Mouse (Mus musculus): Measurements from ENCODE around the gene Dop1b. TPM values are rescaled to one million over a fixed set of nuclear protein-coding genes. Genes with fewer than 3 reads are reported as not detected.

The Dop1b gene
- polyA plus RNA-seq, 1 experiment from 2014 or later: 12.8 TPM

- H3K9me3 ChIP-seq (replicated peaks): no peaks in the 10 kb centered on the region
- H3K36me3 ChIP-seq: peaks cover 9% of the 10 kb centered on the region; the same call in 1 of the 2 replicates
- H3K4me2 ChIP-seq: peak overlapping the region; percentile 37
- H3K27ac ChIP-seq: 0 out of 2 replicates have a peak overlapping the region, but pooled peaks have one; percentile 7
- H3K9ac ChIP-seq: no peak overlapping the region
- peaks cover 5% of the 10 kb centered on the region; the same call in 1 of the 2 replicates for H3K27me3 ChIP-seq (replicated peaks)
- ATAC-seq: no peak
- 72% methylated on average over 6 of the region's 6 CpGs for WGBS (ENCODE audit: insufficient replicate concordance)
- peaks cover 49% of the 10 kb centered on the region for H3K4me1 ChIP-seq
- H3K4me3 ChIP-seq: no peak overlapping the region
Observed at GRCm38 (mm10) chr16:93715826-93716225, 4.1 kb downstream of the Dop1b start.

- 37% methylated on average over 5 of the region's 5 CpGs for WGBS (ENCODE audit: insufficient replicate concordance)
- Histone ChIP-seq H3K4me3 (no peak overlapping the region), H3K36me3 (peaks cover 9% of the 10 kb centered on the region; the same call in 1 of the 2 replicates), H3K9me3 (replicated peaks) (no peaks in the 10 kb centered on the region), H3K9ac (peak overlapping the region; percentile 29), H3K4me2 (peak overlapping the region; percentile 37), H3K4me1 (peaks cover 49% of the 10 kb centered on the region), H3K27me3 (replicated peaks) (peaks cover 5% of the 10 kb centered on the region; the same call in 1 of the 2 replicates), H3K27ac (peak overlapping the region; percentile 78)
- peak; percentile 81 for ATAC-seq
Observed at GRCm38 (mm10) chr16:93717299-93717703, 5.6 kb downstream of the Dop1b start.

- Histone ChIP-seq H3K27me3 (replicated peaks) (no peaks in the 10 kb centered on the region), H3K27ac (no peak overlapping the region), H3K36me3 (peaks cover 12% of the 10 kb centered on the region; the same call in 1 of the 2 replicates), H3K4me1 (peaks cover 16% of the 10 kb centered on the region), H3K9me3 (replicated peaks) (no peaks in the 10 kb centered on the region), H3K4me3 (no peak overlapping the region), H3K9ac (0 out of 2 replicates have a peak overlapping the region, but pooled peaks have one; percentile 29), H3K4me2 (no peak overlapping the region)
- WGBS (ENCODE audit: insufficient replicate concordance): 56% methylated on average over 5 of the region's 5 CpGs
- no peak for ATAC-seq
Observed at GRCm38 (mm10) chr16:93721771-93722170, 10.1 kb downstream of the Dop1b start.

- Histone ChIP-seq H3K36me3 (peaks cover 10% of the 10 kb centered on the region; the same call in 1 of the 2 replicates), H3K4me1 (peaks cover 9% of the 10 kb centered on the region)
- 62% methylated on average over 2 of the region's 2 CpGs for WGBS (ENCODE audit: insufficient replicate concordance)
Observed at GRCm38 (mm10) chr16:93722476-93722875, 10.8 kb downstream of the Dop1b start.

GRCm38 (mm10) chr16:93725417-93726144 is 13.9 kb downstream of the Dop1b start:
- no peaks in the 10 kb centered on the region for H3K27me3 ChIP-seq (replicated peaks)
- 60% methylated on average over 8 of the region's 8 CpGs for WGBS (ENCODE audit: insufficient replicate concordance)
- no peak overlapping the region for H3K9ac ChIP-seq
- H3K4me2 ChIP-seq: no peak overlapping the region
- peaks cover 20% of the 10 kb centered on the region; the same call in 1 of the 2 replicates for H3K36me3 ChIP-seq
- no peak overlapping the region for H3K4me3 ChIP-seq
- H3K9me3 ChIP-seq (replicated peaks): no peaks in the 10 kb centered on the region
- no peak overlapping the region for H3K27ac ChIP-seq
- no peak for ATAC-seq
- peaks cover 16% of the 10 kb centered on the region for H3K4me1 ChIP-seq

More at GRCm38 (mm10) chr16:93722476-93722875, 10.8 kb downstream of the Dop1b start:
- Histone ChIP-seq H3K9ac (no peak overlapping the region), H3K27ac (no peak overlapping the region), H3K4me2 (no peak overlapping the region), H3K27me3 (replicated peaks) (no peaks in the 10 kb centered on the region), H3K9me3 (replicated peaks) (no peaks in the 10 kb centered on the region), H3K4me3 (no peak overlapping the region)
- no peak for ATAC-seq

- Histone ChIP-seq H3K9ac (no peak overlapping the region), H3K4me3 (no peak overlapping the region), H3K4me2 (no peak overlapping the region), H3K27me3 (replicated peaks) (no peaks in the 10 kb centered on the region), H3K9me3 (replicated peaks) (no peaks in the 10 kb centered on the region), H3K36me3 (peaks cover 20% of the 10 kb centered on the region; the same call in 1 of the 2 replicates), H3K4me1 (peaks cover 18% of the 10 kb centered on the region), H3K27ac (no peak overlapping the region)
- 84% methylated on average over 4 of the region's 4 CpGs for WGBS (ENCODE audit: insufficient replicate concordance)
- 0 out of 2 replicates have a peak, but pooled peaks have one; percentile 23 for ATAC-seq
Observed at GRCm38 (mm10) chr16:93726186-93726585, 14.5 kb downstream of the Dop1b start.

- no peaks in the 10 kb centered on the region for H3K27me3 ChIP-seq (replicated peaks)
- H3K4me3 ChIP-seq: no peak overlapping the region
- H3K9ac ChIP-seq: no peak overlapping the region
- peaks cover 31% of the 10 kb centered on the region for H3K4me1 ChIP-seq
- no peak for ATAC-seq
- H3K27ac ChIP-seq: no peak overlapping the region
- peaks cover 18% of the 10 kb centered on the region; the same call in 1 of the 2 replicates for H3K36me3 ChIP-seq
- H3K4me2 ChIP-seq: no peak overlapping the region
- WGBS (ENCODE audit: insufficient replicate concordance): 65% methylated on average over 9 of the region's 9 CpGs
- H3K9me3 ChIP-seq (replicated peaks): no peaks in the 10 kb centered on the region
Observed at GRCm38 (mm10) chr16:93728676-93729075, 17.0 kb downstream of the Dop1b start.

- WGBS (ENCODE audit: insufficient replicate concordance): 82% methylated on average over 23 of the region's 23 CpGs
- H3K4me1 ChIP-seq: peaks cover 34% of the 10 kb centered on the region
- no peak overlapping the region for H3K9ac ChIP-seq
- no peak for ATAC-seq
- peaks cover 16% of the 10 kb centered on the region; the same call in 1 of the 2 replicates for H3K36me3 ChIP-seq
- no peak overlapping the region for H3K27ac ChIP-seq
- no peaks in the 10 kb centered on the region for H3K9me3 ChIP-seq (replicated peaks)
- no peak overlapping the region for H3K4me3 ChIP-seq
- H3K27me3 ChIP-seq (replicated peaks): no peaks in the 10 kb centered on the region
- H3K4me2 ChIP-seq: no peak overlapping the region
Observed at GRCm38 (mm10) chr16:93729801-93730721, 18.4 kb downstream of the Dop1b start.

- no peak overlapping the region for H3K9ac ChIP-seq
- H3K4me1 ChIP-seq: peaks cover 34% of the 10 kb centered on the region
- no peaks in the 10 kb centered on the region for H3K9me3 ChIP-seq (replicated peaks)
- peaks cover 20% of the 10 kb centered on the region; the same call in 1 of the 2 replicates for H3K36me3 ChIP-seq
- ATAC-seq: no peak
- no peaks in the 10 kb centered on the region for H3K27me3 ChIP-seq (replicated peaks)
- no peak overlapping the region for H3K4me2 ChIP-seq
- WGBS (ENCODE audit: insufficient replicate concordance): 63% methylated on average over 8 of the region's 8 CpGs
- no peak overlapping the region for H3K4me3 ChIP-seq
- H3K27ac ChIP-seq: no peak overlapping the region
Observed at GRCm38 (mm10) chr16:93731310-93731709, 19.6 kb downstream of the Dop1b start.

- ATAC-seq: peak; percentile 39; the same call in 1 of the 2 replicates
- no peaks in the 10 kb centered on the region for H3K27me3 ChIP-seq (replicated peaks)
- WGBS (ENCODE audit: insufficient replicate concordance): 72% methylated on average over 18 of the region's 18 CpGs
Observed at GRCm38 (mm10) chr16:93732875-93733569, 21.3 kb downstream of the Dop1b start.

GRCm38 (mm10) chr16:93739251-93739650 is 27.5 kb downstream of the Dop1b start:
- 85% methylated on average over 11 of the region's 11 CpGs for WGBS (ENCODE audit: insufficient replicate concordance)
- H3K9ac ChIP-seq: no peak overlapping the region
- no peaks in the 10 kb centered on the region for H3K9me3 ChIP-seq (replicated peaks)
- H3K36me3 ChIP-seq: peaks cover 38% of the 10 kb centered on the region
- peaks cover 36% of the 10 kb centered on the region for H3K4me1 ChIP-seq
- no peak overlapping the region for H3K4me3 ChIP-seq
- ATAC-seq: no peak
- H3K4me2 ChIP-seq: no peak overlapping the region
- no peaks in the 10 kb centered on the region for H3K27me3 ChIP-seq (replicated peaks)
- no peak overlapping the region for H3K27ac ChIP-seq

More at GRCm38 (mm10) chr16:93732875-93733569, 21.3 kb downstream of the Dop1b start:
- Histone ChIP-seq H3K4me3 (no peak overlapping the region), H3K4me1 (peaks cover 39% of the 10 kb centered on the region), H3K9me3 (replicated peaks) (no peaks in the 10 kb centered on the region), H3K27ac (peak overlapping the region; percentile 23; the same call in 1 of the 2 replicates), H3K4me2 (no peak overlapping the region), H3K9ac (no peak overlapping the region), H3K36me3 (peaks cover 17% of the 10 kb centered on the region; the same call in 1 of the 2 replicates)
